Mouse (Mus musculus) heart, adult 18-20 months (tissue): ENCODE measurements at regions not wholly inside any gene's neighbourhood (a gene's known extent, or its start where the extent isn't known, plus 50 kb on each side); places are given as distances from the start of the nearest gene placed in this dataset.

Experiments
- DNase-seq, 2 experiments: peaks; one replicate each; pipeline ENCODE4 v3.0.0; 2021 to 2022; ENCODE audit warnings: mixed read lengths in 1 of 2

DNA sequence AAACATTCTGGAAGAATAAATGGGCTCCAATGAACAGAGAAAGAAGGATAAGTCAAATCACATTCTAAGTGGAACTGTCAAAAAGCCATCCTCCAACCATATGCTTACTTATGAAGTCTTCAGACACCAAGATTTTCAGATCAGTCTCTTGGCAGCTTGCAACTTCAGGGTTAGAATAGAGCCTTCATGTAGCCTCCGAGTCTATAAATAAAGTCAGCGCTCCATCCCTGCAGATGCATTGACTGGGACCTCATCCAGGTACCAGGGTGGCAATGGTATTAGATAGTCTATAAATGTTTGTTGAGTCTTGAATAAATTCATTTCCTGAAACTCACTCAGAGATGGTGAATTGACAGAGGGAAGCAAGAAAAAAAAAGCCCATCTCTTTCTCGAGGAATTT, 107.2 kb upstream of the Eepd1 start:
- DNase-seq, result no peak

DNA sequence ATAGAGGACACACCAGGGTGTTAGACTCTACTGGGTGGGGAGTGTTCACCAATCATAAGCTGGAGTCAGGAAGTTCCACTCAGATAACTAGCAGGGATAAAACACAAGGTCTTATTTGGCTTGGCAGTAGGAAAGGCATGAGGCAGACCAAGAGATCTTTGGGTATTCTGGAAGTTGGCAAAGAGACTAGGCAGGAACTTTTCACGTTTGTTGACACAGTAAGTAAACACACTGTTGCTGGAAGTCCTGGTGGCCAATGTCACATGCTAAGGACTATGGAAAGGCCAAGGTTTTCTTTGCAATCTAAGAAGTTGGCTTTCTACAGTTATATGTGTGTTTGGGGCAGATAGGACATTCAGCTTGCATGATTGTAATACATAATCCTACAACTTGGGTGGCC, 105.1 kb upstream of the Eepd1 start:
- DNase-seq, result no peak

DNA sequence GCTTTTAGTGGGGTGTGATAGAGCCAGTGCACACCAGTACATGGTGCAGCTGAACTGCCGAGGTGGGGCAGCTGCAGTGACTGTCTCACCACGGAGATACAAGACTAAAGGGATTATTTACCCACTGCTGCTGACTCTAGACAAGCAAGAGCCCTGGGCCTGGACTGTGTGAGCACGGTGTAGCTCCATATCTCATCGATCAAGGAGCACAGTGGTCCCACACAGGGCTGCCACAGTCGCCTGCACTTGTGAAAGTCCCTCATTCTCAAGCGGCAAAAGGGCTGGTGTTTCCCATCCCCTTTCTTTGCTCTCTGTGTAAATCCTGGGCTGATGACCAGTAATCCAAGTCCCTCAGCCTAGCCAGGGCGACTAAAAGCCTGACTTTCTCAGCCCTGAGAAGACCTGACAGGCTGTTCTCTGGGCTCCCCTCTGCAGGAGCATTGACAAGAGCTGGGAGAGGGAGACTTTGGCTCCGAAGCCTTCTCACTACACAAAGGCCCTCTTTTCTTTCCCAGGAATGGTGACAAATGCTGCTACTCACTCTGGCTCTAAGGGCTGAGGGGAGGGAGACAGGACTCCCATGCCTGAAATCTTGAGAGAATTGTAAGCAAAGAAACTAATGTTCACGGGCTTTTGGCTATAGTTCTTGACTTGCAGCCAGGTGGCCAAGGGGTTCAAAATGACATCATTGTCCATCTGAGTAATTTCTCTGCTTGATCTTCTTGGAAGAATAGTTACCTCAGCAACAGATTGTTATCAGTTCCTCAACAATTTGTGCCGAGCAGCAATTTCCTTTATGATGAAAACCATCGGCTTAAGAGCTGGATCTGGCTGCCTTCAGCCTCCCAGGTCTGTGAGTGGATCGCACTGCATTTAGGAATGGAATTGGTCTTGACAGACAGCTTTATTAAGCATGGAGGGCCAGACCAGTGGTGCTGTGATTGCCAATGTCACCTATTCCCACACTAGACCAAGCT, 103.3 kb upstream of the Eepd1 start:
- DNase-seq, result peak; percentile 39 to 40

GRCm38 (mm10) chr9:25385333-25385732, 96.0 kb upstream of the Eepd1 start:
- no peak for DNase-seq

DNA sequence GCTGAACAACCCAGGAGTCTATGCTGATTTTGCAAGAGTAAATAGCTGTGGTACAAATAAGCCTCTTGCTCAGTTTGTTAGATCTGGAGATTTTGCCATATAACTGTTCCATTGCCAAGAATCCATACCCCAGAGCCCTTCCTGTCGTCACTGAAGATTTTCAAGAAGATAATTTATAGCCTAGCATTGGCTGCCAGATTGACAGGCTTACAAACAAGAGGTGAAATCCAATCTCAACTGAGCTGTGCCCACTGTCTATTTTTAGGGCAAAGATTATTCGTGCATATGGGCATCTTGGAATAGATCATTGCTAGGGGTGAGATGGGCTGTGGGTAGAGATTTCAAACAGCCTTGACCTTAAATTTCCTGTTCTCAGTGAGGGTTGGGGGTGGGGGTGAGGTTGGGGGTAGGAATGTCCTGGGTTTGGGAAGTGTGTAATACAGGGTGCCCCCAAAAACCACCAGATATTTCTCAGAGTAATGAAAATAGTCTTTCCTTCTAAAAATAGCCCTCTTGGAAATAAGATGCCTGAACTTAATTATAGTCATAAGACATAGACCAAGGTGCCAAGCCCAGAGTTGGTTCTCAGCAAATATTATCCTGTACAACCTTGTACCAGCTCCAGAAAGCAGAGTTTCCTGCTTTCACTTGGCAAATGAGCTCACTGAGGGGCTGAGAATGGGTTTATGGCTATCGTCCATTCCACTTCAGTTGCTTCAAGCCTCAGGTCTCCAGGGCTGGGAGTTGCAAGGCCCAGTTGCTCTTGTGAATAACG, 93.3 kb upstream of the Eepd1 start:
- peak; percentile 13 to 16 for DNase-seq

DNA sequence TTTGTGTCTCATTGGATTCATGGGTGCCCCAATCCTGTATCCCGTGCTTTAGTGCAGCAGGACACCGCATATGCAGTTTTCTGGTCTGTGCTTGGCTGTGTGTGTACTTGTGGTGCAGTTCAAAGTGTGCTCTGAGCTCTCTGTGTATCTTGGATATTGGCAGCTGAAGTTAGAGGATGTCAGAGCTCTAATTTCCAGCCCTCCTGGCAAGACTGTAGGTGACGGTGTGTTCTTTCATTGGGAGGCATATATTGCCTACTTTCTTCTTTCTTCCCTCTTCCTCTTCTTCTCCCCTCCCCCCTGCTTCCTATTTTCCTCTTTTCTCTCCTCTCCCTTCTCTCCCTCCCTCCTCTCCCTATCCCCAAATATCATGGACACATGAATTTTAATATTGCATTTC, 92.0 kb upstream of the Eepd1 start:
- DNase-seq, result no peak

GRCm38 (mm10) chr9:25400647-25401335, 80.6 kb upstream of the Eepd1 start:
- DNase-seq, result peak; percentile 15 to 37

- DNase-seq, result no peak
These were observed 75.5 kb upstream of the Eepd1 start for GRCm38 (mm10) chr9:25405848-25406247.

GRCm38 (mm10) chr9:25408518-25408917, 72.8 kb upstream of the Eepd1 start:
- DNase-seq, result no peak

- DNase-seq, result no peak
These were observed 71.6 kb upstream of the Eepd1 start for GRCm38 (mm10) chr9:25409729-25410128.

DNA sequence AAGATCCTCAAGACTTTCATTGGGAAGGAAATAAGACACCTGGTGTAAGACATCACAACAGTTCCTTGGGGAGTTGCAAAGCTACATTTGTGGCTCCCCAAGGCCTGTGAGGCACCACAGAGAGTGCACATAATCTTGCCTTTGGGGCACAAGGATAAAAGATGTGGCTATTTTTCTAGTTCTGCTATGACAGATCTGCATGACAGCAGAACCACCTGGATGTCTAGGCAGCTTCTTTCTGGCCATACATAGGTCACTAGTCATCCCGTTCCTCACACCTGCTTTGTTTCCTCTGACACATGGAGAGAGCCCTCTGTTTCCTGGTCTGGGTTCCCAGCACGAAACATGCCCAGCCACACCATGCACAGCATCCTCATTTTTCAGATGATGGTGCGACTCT, 67.5 kb upstream of the Eepd1 start:
- no peak for DNase-seq

- DNase-seq, result no peak
These were observed 67.0 kb upstream of the Eepd1 start for GRCm38 (mm10) chr9:25414315-25414714.

GRCm38 (mm10) chr9:25426941-25427340, 54.4 kb upstream of the Eepd1 start:
- no peak for DNase-seq

- peak in 1 of 2 experiments; percentile 4 for DNase-seq
These were observed 51.7 kb upstream of the Eepd1 start for GRCm38 (mm10) chr9:25429450-25430213.
